Mouse (Mus musculus) adrenal gland, adult (tissue): Measurements from ENCODE around the gene Dhrs3.

Experiments used
- DNase-seq, 2 experiments: peaks; one replicate each; pipeline ENCODE4 v3.0.0; 2022 to 2023; ENCODE audit warnings: low spot score in 1 of 2; ENCODE audit not compliant: inconsistent age in 2 of 2

Dhrs3 gene

GRCm38 (mm10) chr4:144892133-144892936 lies at the start of gene Dhrs3:
Gene Dhrs3, plus strand, starts transcription at chr4:144892827.
- peak; percentile 84 to 94 for DNase-seq

DNA sequence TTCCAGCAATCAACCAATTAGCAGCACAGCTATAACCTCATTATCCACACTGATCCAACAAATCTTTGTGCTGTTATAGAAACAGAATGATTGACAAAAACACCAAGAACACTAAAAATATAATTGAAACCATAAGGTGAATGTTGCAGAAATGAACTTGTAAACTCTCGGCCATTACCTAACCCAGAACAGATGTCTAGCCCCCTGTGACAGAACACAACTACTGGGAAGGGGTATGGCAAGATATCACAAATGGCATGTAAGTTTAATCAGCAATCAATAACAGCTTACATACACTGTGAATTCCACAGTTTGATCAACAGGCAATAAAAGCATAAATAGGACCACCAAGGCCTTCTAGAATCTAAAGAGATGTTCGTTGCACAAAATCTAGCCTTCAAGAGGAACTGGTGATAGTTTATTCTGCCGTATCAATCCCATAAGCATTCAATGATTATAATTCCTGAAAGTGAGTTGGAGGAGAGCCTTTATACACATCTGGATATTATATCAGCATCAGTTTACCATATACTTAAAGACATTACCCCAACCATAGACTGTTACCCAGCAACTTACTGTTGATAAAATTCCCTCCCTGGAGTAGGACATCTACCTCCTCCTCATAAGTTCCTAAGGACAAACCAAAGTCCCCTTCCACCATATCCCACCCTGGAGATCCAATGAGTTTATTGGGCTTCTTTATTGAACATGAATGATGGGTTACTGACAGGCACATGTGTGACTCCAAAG lies 30.7 kb upstream of the Dhrs3 start:
- no peak for DNase-seq

DNA sequence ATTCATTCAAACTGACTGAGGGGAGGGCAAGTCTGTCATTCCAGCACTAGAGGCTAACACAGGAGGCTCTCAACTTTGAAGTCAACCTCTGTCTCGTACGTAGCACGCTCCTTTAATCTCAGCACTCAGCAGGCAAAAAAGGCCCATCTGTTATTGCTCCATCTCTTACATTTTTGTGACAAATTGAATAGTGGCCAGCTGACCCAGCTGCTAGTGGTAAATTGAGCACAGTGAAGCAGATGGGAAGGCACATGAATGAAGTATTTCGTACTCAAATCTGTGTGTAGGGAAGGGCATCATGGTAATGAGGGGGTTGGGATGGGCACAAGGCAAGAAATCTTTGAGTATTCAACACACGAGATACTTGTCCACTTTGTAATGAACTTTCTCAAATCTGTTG lies 24.7 kb upstream of the Dhrs3 start:
- DNase-seq: no peak

- no peak for DNase-seq
Measured at GRCm38 (mm10) chr4:144868584-144868983, 24.0 kb upstream of the Dhrs3 start.

DNA sequence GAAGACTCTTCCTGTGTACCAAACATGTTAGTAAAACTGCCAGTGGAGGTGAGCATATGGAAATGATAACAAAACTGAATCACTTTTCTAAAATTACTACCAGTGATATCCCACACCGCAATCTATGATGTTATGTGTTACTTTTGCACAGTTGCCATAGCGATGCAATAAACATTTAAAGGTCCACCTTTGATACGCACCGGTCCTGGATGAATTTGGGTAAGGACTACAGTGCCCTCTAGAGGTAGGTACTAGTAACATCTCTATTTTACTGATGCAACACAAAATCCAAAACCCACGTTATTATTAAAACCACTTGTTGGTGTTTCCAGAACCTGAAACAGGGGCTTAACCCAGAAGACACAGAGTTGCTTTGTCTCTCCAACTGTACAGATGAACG lies 19.7 kb upstream of the Dhrs3 start:
- DNase-seq: no peak

DNA sequence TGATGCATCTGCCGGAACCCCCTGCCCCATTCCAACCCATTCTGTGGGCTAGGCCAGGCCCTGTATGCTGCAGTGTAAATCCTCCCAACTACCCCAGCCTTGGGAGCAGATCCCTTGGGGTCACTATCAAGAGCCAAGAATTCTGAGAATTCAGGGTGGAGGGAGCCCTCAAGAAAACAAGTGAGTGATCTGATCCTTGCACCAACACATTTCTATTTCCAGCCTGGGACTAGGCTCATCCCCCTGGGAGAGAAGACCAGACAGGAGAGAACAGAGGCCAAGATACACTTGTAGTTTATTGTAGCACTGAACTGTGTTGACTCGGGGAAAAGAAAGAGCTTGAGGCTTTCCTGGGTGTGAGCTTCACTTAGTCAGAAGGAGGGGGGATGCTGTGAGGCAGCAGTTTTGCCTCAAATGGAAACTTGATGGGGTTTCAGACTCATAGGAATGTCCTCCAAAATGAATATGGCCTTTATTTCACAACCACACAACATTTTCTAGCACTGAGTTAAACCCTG lies 17.0 kb upstream of the Dhrs3 start:
- DNase-seq: no peak

GRCm38 (mm10) chr4:144879549-144879948 lies 13.1 kb upstream of the Dhrs3 start:
- no peak for DNase-seq

DNA sequence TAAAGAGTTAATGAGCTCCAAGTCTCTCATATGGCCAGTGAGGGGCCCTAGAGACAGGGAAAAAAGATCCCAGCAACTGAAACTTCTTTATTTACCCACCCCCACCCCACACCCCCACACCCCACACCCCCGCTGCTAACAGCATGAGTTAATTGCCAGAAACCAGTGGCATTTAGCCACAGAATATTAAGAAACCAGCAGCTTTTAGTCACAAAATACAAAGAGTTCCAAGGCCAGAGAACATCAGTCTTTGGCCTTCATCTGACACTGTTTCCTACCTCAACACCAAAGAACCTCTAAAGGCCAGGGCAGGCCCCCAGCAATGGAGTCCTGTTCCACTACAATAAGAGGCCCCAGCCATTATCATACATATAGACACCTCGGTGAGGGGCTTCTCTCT lies 11.3 kb upstream of the Dhrs3 start:
- peak in 1 of 2 experiments; percentile 60 for DNase-seq

DNA sequence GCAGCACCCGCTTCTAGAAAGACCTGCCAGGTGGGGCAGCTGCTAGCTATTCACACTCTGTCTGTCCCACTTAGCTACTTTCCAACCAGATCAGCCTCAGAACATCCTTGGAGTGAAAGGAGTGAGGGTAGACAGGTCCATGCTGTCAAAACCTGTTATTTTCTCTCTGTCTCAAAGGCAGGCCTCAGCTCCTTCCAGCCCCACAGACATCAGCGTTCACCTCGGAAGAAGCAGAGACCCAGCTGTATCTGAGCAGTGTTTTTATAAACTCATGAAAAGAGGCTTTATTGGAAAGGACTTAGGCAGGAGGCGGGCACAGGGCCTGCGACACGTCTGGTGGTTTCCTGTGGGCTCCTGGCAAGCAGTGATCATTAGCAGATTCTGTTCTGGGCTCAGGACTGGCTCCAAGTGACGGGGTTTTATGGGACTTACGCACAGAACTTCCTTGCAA lies 9.7 kb upstream of the Dhrs3 start:
- no peak for DNase-seq

DNA sequence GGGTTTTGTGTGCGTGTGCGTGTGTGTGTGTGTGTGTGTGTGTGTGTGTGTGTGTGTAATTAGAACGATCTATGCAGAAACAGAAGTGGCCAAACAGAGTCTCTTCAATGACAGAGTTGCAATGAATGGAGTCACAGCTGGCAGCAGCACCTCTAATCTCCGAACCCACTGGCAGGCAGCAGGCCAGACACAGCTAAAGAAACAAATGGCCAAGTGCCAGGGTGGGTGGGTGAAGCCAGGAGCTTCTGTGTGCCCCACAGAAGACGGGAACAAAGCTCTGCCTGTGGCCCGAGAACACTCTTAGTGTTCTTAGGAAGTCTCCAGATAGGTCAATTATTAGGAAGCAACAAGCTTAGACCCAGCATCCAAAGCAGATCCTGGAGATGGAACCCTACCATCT lies 6.2 kb upstream of the Dhrs3 start:
- no peak for DNase-seq

GRCm38 (mm10) chr4:144888750-144889149 lies 3.9 kb upstream of the Dhrs3 start:
- no peak for DNase-seq

DNA sequence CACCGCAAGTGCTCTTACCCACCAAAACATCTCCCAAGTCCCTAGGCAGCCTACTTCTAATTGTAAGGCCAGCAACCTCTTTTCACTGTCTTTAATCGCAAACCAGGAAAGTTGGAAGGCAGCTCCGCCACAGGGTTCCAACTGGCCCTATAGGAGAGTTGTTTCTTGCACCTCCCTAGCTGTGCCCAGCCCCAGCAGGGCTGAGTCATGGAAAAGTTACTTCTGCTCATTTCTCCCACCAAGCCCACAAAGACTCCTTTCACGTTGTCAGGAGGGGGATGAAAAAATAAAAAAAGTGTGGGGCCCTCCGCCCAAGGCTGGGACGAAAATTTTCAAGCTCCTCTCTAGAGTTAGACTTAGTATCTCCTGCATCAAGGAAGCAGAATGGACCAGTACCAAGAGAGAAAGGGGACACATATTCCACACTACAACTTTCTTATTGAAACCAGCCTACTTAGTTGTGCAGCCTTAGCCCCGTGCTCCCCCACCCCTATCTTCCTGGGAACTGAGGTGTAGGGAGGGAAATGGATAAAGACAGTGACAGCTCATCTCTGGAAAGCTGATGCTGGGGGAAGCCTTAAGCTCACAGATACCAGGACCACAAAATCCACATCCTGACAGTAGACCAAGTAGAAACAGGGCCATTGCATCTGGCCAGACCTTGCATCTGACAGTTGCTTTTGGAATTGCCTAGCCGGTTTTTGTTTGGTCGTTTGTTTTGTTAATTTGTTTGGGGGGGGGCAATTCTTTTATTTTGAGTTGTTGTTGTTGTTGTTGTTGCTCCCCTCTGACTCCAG lies 2.9 kb upstream of the Dhrs3 start:
- no peak for DNase-seq

- DNase-seq: peak; percentile 55 to 90
Measured at GRCm38 (mm10) chr4:144890690-144891120, 1.9 kb upstream of the Dhrs3 start.

- peak; percentile 60 to 87 for DNase-seq
Measured at GRCm38 (mm10) chr4:144891121-144891711, 1.4 kb upstream of the Dhrs3 start.

GRCm38 (mm10) chr4:144891743-144892132 lies 889 bp upstream of the Dhrs3 start:
- no peak for DNase-seq

DNA sequence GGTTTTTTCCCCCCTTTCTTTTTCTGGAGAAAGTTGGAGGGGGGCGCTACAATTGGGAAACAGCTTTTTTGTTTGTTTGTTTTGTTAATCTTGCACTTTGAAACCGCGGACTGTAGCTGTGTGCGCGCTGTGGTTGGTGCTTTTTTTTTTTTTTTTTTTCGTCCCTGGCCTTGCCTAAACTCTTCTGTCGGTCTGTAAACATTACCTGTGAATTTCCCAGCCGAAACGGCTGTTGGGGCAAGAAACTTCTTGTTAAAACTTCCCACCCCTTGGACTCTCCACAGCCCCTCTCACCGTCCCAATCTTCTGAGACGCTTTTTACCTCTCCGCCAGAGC lies 278 bp downstream of the Dhrs3 start:
- no peak for DNase-seq

- DNase-seq: peak; percentile 46 to 88
Measured at GRCm38 (mm10) chr4:144893561-144894486, 1.2 kb downstream of the Dhrs3 start.

- peak; percentile 52 to 86 for DNase-seq
Measured at GRCm38 (mm10) chr4:144894487-144895210, 2.0 kb downstream of the Dhrs3 start.

DNA sequence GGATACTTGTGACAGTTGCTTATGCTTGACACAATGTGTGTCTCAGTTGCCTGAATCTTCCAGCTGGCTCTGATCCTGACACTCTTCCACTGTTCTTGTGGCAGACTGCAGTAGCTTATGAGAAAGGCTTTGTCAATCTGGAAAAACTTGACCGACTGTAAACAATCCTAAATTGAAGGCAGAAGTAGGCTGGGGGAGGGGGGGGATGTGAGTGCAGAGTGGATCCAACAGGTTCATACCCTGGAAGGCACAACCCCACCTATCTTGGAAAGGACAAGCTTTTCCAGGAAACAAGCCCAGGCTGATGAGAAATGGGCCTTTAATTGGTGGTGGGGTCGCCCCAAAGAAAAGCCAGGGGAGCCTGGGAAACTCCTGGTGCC lies 2.6 kb downstream of the Dhrs3 start:
- no peak for DNase-seq
